Mouse (Mus musculus) C2C12 (cell line): Measurements from ENCODE around the gene Arih1.

Experiments
- CTCF ChIP-seq: IDR thresholded peaks from one replicate; pipeline ENCODE4 v1.5.1; 2011; ENCODE audit not compliant: control insufficient read depth, insufficient read depth, insufficient read length
- FOSL1 ChIP-seq: IDR thresholded peaks from one replicate; pipeline ENCODE4 v1.8.0; 2011; ENCODE audit warnings: mild to moderate bottlenecking, low read length; ENCODE audit not compliant: poor library complexity, insufficient read depth, severe bottlenecking
- MAX ChIP-seq: IDR thresholded peaks from one replicate; pipeline ENCODE4 v1.6.1; 2011; ENCODE audit warnings: mild to moderate bottlenecking, control low read depth
- MYOG ChIP-seq: IDR thresholded peaks from one replicate; pipeline ENCODE4 v1.6.1; 2011; ENCODE audit not compliant: control insufficient read depth, insufficient read length; ENCODE audit errors: extremely low read depth
- USF1 ChIP-seq: IDR thresholded peaks from one replicate; pipeline ENCODE4 v1.6.1; 2011; ENCODE audit warnings: low read depth, mild to moderate bottlenecking, control low read depth, moderate library complexity

- TF ChIP-seq CTCF (no peak), FOSL1 (no peak), MAX (no peak), MYOG (no peak), USF1 (no peak)
Measured at GRCm38 (mm10) chr9:59476617-59477016, 9.8 kb downstream of the Arih1 start.
